Mouse (Mus musculus) mouse trophoblast stem cell (cell line): ENCODE results near the gene Spns2.
"Not testable (repeated sequence)": the region's sequence is repeated elsewhere in the genome, so short reads cannot be mapped to it uniquely, and the experiment has no call there.

Source experiments
- in situ Hi-C, 2 experiments: fragments of 300-500 bp; cut with MseI, MboI; formaldehyde crosslinking; loops; 2 replicates in 1 of 2; 3 replicates in 1 of 2; pipeline ENCODE4 v1.15.1; 2025

Spns2 gene

GRCm38 (mm10) chr11:72471381-72471780, 18.3 kb downstream of the Spns2 start:
- in situ Hi-C loops = no loop called here

DNA sequence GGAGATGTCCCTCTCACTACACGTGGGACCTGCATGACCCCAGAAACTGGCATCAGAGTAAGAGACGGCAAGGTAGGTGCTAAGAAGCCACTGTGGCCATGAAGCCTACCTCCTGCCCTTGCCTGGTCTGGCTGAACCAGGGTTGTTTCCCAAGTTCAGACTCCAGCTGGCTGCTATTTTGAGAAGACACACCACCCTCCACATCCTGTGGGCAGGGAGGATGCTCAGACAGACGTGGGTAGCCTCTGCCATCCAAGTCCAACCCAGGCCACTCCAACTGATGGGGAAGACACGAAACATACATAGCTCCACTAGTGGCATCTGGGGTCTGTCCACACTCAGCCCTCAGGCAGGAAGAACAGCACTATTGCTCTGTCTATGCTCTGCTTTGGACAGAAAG, 19.7 kb downstream of the Spns2 start:
- in situ Hi-C loops = no loop called here

DNA sequence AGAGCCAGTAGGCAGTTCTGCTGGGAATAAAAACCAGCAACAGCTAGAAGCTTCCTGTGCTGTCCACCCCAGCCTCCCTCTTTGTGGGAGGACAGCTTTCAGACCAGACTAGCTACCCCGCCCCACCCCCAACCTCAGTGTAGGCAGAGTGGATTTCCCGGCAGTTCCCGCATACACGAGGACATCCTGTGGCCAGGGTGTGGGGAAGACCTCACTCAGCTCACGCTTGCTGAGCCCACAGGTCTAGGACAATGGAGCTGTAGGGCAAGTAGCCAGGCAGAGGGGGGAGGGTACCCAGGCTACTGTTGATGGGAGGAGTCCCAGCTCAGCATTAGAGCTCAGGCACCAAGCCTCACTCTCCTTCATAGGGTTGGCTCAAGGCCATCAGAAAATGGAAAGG, 20.5 kb downstream of the Spns2 start:
- in situ Hi-C loops = no loop called here

GRCm38 (mm10) chr11:72468525-72468924, 21.2 kb downstream of the Spns2 start:
- in situ Hi-C loops = no loop called here

DNA sequence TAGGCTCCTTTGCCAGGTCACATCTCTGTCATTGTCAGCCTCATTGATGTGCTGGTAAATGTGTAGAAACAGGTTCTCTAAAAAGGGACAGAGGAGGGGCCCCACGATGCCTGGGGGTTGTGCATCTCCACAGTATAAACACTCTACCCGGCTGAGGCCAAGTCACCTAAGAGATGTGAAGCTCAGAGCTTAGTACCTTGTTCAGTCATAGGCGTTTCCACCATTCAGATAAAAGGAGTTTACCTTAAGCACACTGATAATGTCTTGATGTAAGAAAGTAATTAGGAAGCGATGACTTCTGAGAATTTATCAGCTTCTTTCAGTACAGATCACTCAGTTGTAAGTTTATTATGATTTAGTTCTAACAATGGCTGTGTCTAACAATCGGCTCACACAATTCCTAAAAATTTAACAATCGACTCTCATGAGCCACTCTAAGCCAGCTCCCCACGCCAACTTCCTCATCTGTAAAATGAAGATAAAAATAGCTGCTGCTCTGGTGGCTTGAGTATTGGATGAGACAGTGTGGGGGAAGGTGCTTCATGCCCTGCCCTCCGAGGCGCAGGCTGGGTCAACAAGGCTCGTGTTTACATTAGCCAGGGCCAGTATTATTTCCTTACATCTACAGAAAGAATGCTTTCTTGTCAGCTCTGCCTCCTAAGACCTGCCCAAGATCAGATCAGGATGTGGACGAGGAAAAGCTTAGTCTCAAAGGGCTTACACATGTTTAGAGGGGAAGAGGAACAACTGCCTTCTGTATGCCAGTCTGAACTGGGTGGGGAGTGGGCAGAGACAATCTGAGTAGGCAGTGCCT, 22.8 kb downstream of the Spns2 start:
- in situ Hi-C loops = no loop called here

- in situ Hi-C loops = no loop called here
These were observed 23.6 kb downstream of the Spns2 start for GRCm38 (mm10) chr11:72465978-72466693.

DNA sequence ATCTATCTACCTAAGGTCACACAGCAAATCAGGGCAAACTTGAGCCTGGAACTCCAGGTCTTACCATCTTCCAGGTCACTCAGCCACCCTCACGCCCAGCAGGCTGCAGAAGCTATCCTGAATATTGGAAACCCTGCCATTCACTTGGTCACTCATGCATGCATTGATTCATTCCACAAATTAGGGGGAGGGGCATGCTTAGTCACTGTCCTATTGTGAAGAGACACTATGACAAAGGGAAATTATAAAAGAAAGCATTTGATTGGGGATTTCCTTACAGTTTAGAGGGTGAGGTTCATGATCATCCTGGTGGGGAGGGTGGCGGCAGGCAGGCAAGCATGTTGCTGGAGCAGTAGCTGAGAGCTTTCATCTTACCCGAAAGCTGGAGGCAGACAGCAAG, 24.9 kb downstream of the Spns2 start:
- in situ Hi-C loops = no loop called here

DNA sequence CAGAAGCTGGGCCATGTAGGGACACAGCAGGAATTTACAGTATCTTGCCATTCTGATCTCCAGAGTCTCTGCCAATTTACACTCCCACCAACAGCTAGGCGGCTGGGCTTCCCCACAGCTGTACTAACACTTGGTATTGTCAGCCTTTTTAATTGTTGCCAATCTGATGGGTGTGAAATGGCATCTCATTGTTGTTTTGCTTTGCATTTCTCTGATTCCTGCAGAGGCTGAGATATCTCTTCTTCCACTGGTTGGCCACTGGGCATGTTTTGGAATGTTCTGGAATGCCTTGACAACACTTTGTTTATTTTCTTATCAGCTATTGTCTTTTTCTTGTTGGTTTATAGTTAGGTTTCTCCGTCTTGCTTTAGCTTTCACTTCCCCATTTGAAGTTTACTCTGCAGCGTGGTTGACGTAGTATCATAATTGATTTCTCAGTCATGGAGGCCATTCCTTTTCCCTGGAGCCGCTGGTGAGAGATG, 28.2 kb downstream of the Spns2 start:
- in situ Hi-C loops = no loop called here

DNA sequence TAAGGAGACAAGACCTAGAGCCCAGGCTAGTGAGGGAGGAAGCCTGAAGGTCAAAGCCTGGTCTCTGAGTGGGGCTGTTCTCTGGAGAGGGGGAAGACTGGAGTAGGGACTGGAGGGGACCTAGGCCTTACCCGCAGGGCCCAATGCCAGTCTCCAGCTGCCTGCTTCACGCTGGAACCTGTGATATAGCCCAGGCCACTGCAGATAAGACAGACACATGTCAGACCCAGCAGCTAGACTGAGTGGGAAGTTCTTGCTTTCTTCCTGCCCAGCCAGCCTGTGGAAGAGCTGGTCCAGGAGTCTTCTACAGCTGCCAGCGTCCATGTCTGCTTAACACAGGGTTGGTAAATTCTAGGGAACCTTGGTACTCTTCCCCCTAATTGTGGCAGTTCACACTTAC, 31.2 kb downstream of the Spns2 start:
- in situ Hi-C loops = no loop called here

DNA sequence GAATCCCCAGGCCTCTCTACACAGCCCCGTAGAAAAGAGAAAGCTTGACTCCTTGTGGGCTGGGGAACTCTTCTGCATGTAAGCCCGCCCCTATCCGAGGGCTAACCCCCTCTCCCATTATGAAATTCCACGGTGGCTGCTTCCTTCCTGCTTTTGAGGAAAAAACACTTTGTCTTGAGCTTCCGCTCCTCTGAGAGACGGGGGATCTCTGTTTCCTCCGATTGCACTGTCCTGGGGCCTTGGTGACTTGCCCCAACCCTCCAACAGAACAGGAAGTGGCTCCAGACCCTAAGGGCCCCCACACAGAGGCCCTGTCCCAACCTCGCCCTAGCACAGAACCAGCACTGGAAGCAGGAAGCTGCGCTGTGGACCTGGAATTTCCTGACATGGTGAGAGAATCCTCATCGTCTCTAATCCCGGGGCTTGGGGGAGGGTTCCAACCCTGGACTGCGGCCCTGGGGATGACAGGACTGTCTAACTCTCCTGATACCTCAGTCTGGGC, 31.7 kb downstream of the Spns2 start:
- in situ Hi-C loops = no loop called here

DNA sequence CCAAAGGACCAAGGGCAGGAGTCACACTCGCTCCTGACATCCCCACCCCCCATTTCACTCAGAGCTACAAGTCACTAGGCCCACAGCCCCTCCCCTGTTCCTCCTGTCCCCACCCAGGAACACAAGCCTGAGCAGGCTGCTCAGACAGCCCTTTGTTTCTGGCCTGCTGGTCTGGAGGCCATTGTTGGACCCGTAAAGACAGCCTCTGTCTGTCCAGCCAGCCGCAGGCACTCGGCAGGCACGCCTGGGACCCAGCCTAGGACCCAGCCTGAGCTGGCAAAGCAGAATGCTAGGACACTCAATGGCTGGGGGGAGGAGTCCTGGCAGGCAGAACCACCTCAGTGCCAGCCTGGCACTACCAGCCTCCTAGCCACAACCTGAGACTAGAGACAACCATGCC, 34.0 kb downstream of the Spns2 start:
- in situ Hi-C loops = no loop called here

- in situ Hi-C loops = no loop called here
These were observed 36.4 kb downstream of the Spns2 start for GRCm38 (mm10) chr11:72453105-72453953.

DNA sequence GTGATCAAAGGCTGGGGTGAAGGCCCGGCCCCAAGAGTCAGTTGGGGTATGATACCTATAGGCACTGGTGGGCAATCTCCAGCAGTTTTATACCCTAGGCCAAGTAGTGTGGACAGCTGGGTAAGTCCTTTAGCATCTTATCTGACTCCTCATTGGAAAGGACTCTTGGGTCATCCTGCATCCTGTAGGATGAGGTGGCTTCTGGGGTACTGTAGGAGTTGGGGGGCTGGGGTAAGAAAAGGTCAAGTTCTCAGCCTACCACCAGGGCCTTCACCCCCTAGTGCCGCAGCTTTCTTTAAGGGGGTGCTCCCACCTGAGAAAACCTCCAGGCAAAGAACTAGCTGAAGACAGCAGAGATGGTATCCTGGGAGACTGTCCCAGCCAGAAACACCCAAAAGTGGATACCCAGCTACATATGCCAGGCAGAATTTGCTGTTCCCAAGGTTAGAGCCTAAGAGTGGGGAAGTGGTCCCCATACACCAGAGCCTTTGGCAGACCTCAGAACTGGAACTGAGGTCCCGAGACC, 37.5 kb downstream of the Spns2 start:
- in situ Hi-C loops = no loop called here

DNA sequence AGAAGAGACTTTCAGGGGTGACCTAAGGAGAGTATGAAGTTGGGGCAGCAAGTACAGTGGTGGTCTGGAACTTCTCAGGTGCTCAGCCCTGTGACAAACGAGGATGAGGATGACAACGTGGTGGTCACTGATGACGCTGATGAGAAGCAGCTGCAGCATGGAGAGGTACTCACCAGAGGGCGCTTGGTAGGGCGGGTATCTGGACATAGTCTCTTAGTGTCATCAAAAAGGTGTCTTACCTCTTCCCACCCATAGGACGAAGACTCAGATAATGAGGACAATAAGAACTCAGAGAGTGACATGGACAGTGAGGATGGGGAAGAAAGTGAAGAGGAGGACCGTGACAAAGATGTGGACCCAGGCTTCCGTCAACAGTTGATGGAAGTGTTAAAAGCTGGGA, 42.2 kb downstream of the Spns2 start:
- in situ Hi-C loops = no loop called here

GRCm38 (mm10) chr11:72446311-72447105, 43.2 kb downstream of the Spns2 start:
- in situ Hi-C loops = no loop called here

DNA sequence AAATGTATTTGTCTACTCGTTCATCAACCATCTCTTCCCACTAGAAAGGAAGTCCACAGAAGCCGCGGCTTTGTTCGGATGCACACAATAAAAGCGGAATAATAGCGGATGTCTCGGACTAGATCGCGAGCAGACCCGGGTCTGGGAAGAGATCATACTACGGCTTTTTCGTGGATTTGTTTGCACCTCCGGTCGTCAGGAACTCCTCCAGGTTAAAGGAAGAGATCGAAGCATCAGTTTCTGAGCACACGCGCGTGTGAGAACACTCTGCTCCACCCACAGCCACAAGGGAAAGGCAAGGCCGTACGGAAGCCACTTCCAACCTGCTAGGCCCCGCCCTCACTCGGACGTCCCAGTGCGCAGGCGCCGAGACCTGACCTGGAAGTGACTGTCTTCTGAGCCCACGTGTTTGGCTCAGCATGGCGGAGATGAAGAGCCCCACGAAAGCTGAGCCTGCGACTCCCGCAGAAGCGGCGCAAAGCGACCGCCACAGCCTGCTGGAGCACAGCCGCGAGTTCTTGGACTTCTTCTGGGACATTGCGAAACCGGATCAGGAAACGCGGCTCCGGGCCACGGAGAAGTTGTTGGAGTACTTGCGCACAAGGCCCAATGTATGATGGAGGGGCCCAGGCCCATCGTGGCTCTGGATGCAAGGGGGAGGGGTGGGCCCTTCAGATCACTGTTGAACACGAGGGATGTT, 48.6 kb downstream of the Spns2 start, which contains the start of gene Mybbp1a:
Gene Mybbp1a, plus strand, starts transcription at position 391 of the 700 bp plus-strand sequence.
- in situ Hi-C loops = no loop called here

DNA sequence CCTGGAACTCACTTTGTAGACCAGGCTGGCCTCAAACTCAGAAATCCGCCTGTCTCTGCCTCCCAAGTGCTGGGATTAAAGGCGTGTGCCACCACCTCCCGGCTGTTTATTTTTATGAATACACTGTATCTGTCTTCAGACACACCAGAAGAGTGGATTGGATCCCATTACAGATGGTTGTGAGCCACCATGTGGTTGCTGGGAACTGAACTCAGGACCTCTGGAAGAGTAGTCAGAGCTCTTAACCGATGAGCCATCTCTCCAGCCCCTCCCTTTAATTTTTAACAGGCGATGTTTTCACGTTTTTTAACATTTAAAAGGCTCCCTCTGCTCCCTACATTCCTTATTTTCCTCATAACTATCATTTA, 49.1 kb downstream of the Spns2 start:
- in situ Hi-C loops = not testable (repeated sequence)

DNA sequence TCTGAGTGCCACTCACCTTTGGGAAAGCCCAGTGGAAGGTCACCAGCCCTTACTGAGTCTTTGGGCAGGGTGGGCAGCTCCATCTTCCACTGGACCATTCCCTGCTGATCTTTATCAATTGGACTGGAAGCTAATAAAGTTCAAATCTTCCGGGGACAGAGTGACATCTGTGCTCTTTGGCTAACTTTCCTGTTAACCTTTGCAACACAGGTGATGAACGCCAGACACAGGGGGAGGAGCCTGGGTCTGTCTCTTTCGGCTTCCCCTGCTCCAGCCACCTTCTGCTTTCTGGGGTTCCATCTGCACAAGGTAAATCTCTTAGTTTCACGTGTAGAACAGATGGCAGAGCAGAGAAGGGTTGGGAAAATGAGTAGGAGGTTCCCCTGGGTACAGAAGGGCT, 51.3 kb downstream of the Spns2 start:
- in situ Hi-C loops = loop anchor here (5.0 to 10.0 kb wide), 3 partner anchors 124 to 206 kb away; no protein-coding TSS in a partner anchor

- in situ Hi-C loops = loop anchor here (5.0 to 10.0 kb wide), 3 partner anchors 125 to 205 kb away; no protein-coding TSS in a partner anchor
These were observed 52.7 kb downstream of the Spns2 start for GRCm38 (mm10) chr11:72436756-72437650.
